Mouse (Mus musculus): ENCODE data around the gene Gpr107. TPM values are rescaled to one million over a fixed set of nuclear protein-coding genes. Genes with fewer than 3 reads are reported as not detected.

Gene Gpr107
- total and polyA plus RNA-seq, 3 experiments, result 16.4 to 18.3 TPM; not detected in 1

GRCm38 (mm10) chr2:31183830-31184229 lies 31.7 kb downstream of the Gpr107 start:
- peaks cover 0 to 12% of the 10 kb centered on the region in 2 experiments; a peak in 3 of 4 replicates for H3K36me3 ChIP-seq (ENCODE audit: control insufficient read depth in 1 of 2, insufficient read depth in 2 of 2, low read length in 2 of 2)
- DNase-seq (ENCODE audit: low read depth, low spot score), result peak; percentile 13
- TF ChIP-seq POLR2AphosphoS5 (IDR thresholded peaks at IDR 0.05; ENCODE audit: borderline replicate concordance, low read depth, low read length) (no peak), UBTF (IDR thresholded peaks at IDR 0.05; ENCODE audit: borderline replicate concordance, insufficient read depth, low read depth, low read length) (no peak), MEF2A (IDR thresholded peaks at IDR 0.05; ENCODE audit: extremely low read depth, insufficient replicate concordance, low read depth, low read length, poor library complexity, severe bottlenecking) (no peak), SMC3 (IDR thresholded peaks at IDR 0.05; ENCODE audit: low read depth, low read length) (0 out of 2 replicates have a peak, but pooled peaks have one; percentile 8), HCFC1 (IDR thresholded peaks at IDR 0.05; ENCODE audit: low read depth, low read length) (no peak), CTCF (IDR thresholded peaks at IDR 0.05 in 2 of 3, conservative IDR thresholded peaks at IDR 0.05 in 1 of 3; ENCODE audit: control insufficient read depth in 1 of 3, insufficient read depth in 1 of 3, low read depth in 2 of 3, low read length in 3 of 3, poor library complexity in 1 of 3, severe bottlenecking in 1 of 3) (peak in 1 of 3 experiments; percentile 20; a peak in 1 of 6 replicates), POLR2AphosphoS2 (IDR thresholded peaks at IDR 0.05; ENCODE audit: low read length) (no peak), ZC3H11A (IDR thresholded peaks at IDR 0.05; ENCODE audit: low read depth, low read length) (no peak), CHD1 (IDR thresholded peaks at IDR 0.05; ENCODE audit: low read depth, low read length) (no peak), MYB (IDR thresholded peaks at IDR 0.05; ENCODE audit: low read depth, low read length) (no peak), TBP (IDR thresholded peaks at IDR 0.05; ENCODE audit: low read depth, low read length) (no peak), TCF12 (IDR thresholded peaks at IDR 0.05; ENCODE audit: low read depth, low read length) (no peak)

GRCm38 (mm10) chr2:31188691-31189090 lies 36.6 kb downstream of the Gpr107 start:
- Histone ChIP-seq H3K4me1 (ENCODE audit: control insufficient read depth in 1 of 2, insufficient read depth in 2 of 2, low read length in 2 of 2) (no peaks in the 10 kb centered on the region), H3K9me3 (replicated peaks; ENCODE audit: insufficient read depth, low read length) (no peaks in the 10 kb centered on the region), H3K27ac (ENCODE audit: control insufficient read depth, low read depth, low read length) (no peak overlapping the region), H3K79me2 (ENCODE audit: control insufficient read depth, insufficient read depth, low read length, poor library complexity) (no peaks in the 10 kb centered on the region), H3K27me3 (ENCODE audit: control insufficient read depth in 1 of 2, insufficient read depth in 2 of 2, low read length in 2 of 2) (no peaks in the 10 kb centered on the region), H3K36me3 (ENCODE audit: control insufficient read depth in 1 of 2, insufficient read depth in 2 of 2, low read length in 2 of 2) (no peaks in the 10 kb centered on the region; a peak in 1 of 4 replicates), H3K4me3 (ENCODE audit: control insufficient read depth in 1 of 2, insufficient read depth in 1 of 2, low read depth in 2 of 2, low read length in 2 of 2) (no peak overlapping the region), H3K9ac (ENCODE audit: control insufficient read depth, low read depth, low read length, poor library complexity, severe bottlenecking) (no peak overlapping the region)
- DNase-seq (ENCODE audit: low read depth, low spot score), result no peak
- no peak for TF ChIP-seq MAX (IDR thresholded peaks at IDR 0.05; ENCODE audit: low read length)
- TF ChIP-seq NRF1 (IDR thresholded peaks at IDR 0.05; ENCODE audit: insufficient read depth, low read depth, low read length, poor library complexity, severe bottlenecking), result no peak
- no peak for TF ChIP-seq CHD2 (IDR thresholded peaks at IDR 0.05; ENCODE audit: low read length)
- no peak for TF ChIP-seq KAT2A (conservative IDR thresholded peaks at IDR 0.05; ENCODE audit: low read depth, low read length)
- TF ChIP-seq CTCF (IDR thresholded peaks at IDR 0.05 in 2 of 3, conservative IDR thresholded peaks at IDR 0.05 in 1 of 3; ENCODE audit: control insufficient read depth in 1 of 3, insufficient read depth in 1 of 3, low read depth in 2 of 3, low read length in 3 of 3, poor library complexity in 1 of 3, severe bottlenecking in 1 of 3), result no peak
- no peak for TF ChIP-seq HCFC1 (IDR thresholded peaks at IDR 0.05; ENCODE audit: low read depth, low read length)
- no peak for TF ChIP-seq MAFK (IDR thresholded peaks at IDR 0.05; ENCODE audit: borderline replicate concordance, low read depth, low read length)
- no peak for TF ChIP-seq RCOR1 (IDR thresholded peaks at IDR 0.05; ENCODE audit: low read depth, low read length)
- no peak for TF ChIP-seq E2F4 (IDR thresholded peaks at IDR 0.05; ENCODE audit: borderline replicate concordance, low read depth, low read length)
- TF ChIP-seq EP300 (IDR thresholded peaks at IDR 0.05; ENCODE audit: low read depth in 1 of 2, low read length in 2 of 2), result no peak
- TF ChIP-seq ZNF384 (IDR thresholded peaks at IDR 0.05; ENCODE audit: low read depth, low read length), result no peak

More at GRCm38 (mm10) chr2:31183830-31184229, 31.7 kb downstream of the Gpr107 start:
- H3K9ac ChIP-seq (ENCODE audit: control insufficient read depth, low read depth, low read length, poor library complexity, severe bottlenecking), result no peak overlapping the region
- H3K4me3 ChIP-seq (ENCODE audit: control insufficient read depth in 1 of 2, insufficient read depth in 1 of 2, low read depth in 2 of 2, low read length in 2 of 2), result no peak overlapping the region
- no peak overlapping the region for H3K27ac ChIP-seq (ENCODE audit: control insufficient read depth, low read depth, low read length)
- H3K79me2 ChIP-seq (ENCODE audit: control insufficient read depth, insufficient read depth, low read length, poor library complexity), result no peaks in the 10 kb centered on the region
- H3K9me3 ChIP-seq (replicated peaks; ENCODE audit: insufficient read depth, low read length), result no peaks in the 10 kb centered on the region
- no peaks in the 10 kb centered on the region for H3K27me3 ChIP-seq (ENCODE audit: control insufficient read depth in 1 of 2, insufficient read depth in 2 of 2, low read length in 2 of 2)
- peaks cover 4 to 10% of the 10 kb centered on the region in 2 experiments for H3K4me1 ChIP-seq (ENCODE audit: control insufficient read depth in 1 of 2, insufficient read depth in 2 of 2, low read length in 2 of 2)
